Mouse (Mus musculus): ENCODE results near the gene Myom1.

The Myom1 gene

DNA sequence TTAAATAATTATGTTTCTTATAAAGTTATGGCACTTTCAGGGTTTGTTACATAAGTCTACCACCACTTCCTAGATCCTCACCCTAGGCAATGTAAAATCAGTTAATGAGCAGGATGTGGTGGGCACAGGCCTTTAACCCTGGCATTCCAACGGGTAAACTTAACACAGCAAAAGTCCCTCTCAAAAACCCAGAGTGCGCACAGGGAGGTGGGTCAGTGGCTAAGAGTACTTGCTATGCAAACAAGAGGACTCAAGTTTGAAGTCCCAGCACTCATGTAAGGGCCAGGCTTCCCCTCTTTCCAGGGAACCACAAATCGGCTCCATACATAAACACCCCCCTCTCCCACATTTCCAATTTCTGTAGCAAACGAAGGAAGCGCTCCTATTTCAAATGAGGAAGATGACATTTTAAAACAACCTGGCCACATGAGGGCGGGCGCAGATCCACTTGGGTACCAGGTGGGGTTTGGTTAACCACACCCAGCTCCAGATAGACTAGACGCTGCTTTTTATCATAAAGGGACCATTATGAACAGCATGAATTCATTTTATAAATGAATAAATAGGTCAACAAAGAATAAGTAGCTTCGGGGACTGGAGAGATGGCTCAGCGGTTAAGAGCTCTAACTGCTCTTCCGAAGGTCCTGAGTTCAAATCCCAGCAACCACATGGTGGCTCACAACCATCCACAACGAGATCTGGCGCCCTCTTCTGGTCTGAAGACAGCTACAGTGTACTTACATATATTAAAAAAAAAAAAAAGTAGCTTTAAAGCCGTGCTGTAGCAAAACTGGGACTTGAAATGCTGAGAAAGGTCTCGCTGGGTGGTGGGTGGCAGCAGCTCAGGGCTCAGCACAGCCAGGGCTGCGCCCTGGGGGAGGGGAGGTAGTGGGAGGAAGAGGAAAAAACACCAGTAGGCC is 10.5 kb upstream of the Myom1 start:
- peak; percentile 60 for DNase-seq

DNA sequence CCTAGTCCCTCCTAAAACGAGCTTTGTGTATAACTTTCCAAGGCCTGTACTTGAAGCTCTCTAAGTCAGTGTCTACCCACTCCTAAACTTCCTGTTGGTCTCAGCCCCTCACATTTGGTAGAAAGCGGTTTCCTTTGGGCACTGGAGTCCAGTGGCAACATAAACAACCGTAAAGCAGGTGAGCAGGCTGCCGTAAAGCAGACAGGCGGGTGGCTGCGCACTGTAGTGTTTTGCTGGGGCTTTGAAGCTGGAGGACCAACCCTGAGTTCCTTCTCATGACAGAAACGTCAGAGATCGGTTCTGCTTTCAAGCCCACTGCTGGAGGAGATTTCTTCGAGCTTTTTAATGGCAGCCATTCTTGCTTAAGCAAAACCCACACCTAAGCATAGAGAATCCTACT is 9.8 kb upstream of the Myom1 start:
- no peak for DNase-seq

DNA sequence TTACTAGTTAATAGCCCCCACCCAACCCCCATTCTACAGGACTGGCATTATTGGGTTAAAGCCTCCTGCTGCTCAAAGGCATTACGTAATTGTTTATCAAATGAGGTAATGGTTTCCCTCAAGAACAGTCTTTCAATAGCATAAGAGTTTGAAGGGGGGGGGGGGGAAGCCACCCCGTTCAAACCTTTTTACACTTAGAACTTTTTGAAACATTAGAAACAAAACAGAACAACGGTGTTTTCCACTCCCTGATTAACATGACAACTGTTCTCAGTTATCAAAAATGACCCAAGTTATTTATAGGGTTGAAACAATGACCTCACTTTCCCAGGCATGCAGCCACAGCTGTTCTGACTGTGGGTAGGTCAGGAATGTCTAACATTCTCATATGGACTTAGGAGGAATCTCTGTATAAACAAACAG is 9.0 kb upstream of the Myom1 start:
- DNase-seq: no peak

DNA sequence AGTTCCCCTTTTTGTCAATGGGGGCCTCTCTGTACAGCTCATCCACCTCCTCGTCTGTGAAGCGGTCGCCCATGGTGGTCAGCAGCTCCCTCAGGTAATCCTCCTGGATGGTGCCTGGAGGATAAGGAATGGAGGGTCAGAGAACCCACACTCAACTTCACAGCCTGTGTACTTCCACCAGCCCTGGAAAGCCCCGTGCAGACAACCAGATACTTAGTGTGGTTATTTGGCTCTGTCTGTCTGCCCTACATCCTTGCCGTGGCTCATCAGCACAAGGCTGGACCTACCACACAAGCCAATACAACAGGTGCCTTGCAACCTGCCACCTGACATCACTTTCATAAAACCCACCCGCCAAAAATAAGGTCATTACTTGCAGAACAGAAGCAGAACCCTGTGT is 7.8 kb upstream of the Myom1 start:
- no peak for DNase-seq

DNA sequence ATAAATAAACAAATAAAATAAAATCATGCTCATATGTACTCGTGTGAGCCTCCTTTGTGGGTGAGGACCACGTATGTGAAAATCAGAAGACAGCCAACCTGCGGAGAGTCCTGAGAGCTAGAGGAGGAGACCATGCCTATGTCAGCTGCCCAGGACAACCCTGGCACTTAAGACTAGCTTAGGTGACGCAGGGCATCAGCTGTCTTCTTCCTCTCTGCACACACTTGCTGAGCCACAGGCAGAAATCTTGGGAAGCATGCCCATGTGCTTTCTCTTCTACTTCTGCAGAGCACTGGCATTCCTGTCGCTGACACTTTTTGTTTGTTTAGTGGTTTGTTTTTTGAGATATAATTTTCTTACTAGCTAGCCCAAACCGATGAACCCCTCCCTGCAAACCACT is 6.9 kb upstream of the Myom1 start:
- no peak for DNase-seq

DNA sequence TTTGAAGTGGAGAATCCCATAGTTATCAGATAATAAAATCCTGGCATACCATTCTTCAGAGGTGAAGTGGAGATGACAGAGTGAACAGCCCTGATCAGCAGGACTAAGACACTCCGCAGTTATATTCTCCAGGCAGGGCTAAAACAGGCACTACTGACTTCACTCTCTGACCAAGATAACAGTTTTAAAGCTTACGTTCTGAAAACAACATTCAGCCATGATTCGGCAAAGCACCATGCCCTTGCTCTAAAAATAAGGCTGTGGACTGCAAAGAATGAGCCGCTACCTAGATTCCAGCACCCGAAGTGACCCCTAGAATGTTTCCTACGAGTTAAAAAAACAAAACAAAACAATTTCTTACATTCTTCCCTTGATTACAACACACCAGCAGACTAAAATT is 4.6 kb upstream of the Myom1 start:
- DNase-seq: no peak

DNA sequence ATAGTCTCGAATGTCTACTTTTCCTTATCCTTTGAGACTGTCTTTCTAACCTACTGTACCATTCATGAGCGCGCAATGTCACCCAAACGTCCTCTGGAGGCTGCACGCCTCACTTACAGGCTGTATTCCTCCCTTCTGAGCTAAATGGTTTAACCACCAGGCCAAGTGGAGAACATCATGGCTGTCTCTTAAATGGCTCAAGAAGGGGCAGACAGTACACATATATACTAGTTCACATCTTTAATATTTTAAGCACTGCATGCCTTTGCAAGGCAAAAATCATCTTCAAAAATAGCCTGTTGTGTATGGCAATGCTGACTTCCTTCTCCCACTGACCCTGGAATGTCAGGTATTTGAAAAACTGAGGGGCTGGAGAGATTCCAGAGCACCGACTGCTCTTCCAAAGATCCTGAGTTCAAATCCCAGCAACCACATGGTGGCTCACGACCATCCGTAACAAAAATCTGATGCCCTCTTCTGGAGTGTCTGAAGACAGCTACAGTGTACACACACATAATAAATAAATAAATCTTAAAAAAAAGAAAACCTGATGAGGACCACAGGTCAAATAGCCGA is 3.9 kb upstream of the Myom1 start:
- no peak for DNase-seq

DNA sequence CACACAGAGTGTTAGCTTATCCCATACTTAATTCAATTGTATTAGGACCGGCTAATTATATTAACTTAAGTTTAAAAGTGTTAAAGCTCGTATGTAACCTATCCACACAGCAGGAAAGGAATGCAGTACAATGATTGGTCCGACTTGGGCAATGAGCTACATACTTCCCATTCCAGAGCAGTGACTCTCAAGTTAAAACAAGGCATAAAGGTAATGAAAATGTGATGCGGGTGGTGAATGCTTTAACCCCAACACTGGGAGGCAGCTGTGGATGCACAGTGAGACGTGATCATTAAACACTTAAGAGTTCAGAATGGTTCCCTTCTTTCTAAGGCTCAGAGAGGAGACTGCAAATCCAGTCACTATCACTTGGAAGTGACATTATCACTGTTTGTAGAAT is 3.2 kb upstream of the Myom1 start:
- no peak for DNase-seq

DNA sequence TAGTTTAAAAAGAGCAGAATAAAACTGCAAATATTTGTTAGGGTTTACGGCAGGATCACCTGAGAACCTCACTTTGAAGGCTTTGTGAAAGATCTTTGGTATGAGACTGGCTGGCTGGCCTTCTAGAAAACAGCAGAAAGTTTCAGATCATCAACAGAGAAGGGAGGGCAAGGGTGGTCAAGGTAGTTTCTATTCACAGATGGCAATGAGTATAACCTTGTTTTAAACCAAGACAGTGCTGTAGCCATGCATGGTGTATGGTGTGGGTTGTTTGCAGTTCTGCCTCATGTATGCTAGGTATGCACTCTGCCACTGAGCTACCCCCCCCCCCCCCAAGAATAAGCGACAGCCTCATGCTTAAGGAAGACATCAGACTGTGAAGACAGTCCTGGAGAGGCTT is 2.2 kb upstream of the Myom1 start:
- DNase-seq: no peak

DNA sequence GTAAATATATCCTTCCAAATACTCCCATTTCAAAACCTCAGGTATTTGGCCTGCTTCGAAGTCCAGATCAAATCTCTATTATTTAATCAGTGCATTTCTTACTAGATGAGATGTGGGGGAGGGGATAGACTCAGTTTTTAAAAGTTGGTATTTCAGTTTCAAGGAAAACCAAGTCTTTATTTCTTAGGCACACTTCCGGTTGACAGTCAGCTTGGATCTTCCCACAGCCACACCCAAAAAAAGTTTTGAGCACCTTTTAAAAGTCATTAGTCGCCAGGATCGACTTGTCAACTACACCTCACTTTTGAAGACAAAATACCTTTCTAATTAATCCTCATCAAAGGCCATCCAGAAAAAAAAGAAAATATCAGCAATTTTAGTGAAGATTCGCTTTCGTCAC is 1.4 kb upstream of the Myom1 start:
- DNase-seq: no peak

DNA sequence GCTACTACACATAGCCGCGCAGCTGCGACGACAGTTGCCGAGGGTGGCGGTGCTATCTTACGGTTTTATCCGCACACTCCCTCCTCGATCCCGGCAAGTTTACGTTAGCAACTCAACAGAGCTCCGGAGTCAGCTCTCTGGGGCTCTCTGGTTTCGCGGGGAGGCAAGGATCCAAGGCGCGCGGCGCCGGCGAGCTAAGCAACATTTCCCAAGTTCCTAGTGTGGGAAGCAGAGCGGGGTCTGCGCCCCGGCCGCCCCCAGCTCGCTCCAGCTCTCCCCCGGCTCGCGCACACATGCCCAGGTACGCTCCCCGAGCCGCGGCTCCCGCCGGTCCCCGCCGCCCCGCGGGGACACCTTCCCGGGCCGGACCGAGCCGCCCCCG is 743 bp upstream of the Myom1 start:
- DNase-seq: peak; percentile 72

DNA sequence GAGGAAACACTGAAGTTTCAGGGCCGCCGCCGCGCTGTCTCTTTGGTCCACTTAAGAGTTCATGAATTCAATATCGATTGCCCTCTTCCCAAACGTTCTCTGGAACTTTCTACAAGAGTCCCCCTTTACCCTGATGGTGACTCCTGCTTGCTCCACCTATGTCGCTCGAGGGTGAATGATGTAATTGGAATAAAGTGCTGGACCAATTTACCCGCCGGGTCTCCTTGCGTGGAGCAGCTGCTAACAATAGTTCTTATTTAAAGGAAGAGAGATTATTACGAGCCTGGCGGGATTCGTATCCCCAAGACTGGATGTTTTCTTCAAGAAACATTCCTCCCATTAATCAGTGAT is 286 bp downstream of the Myom1 start, which contains the start of gene Myl12a:
Gene Myl12a, minus strand, starts transcription at position 135 of the 351 bp plus-strand sequence.
- DNase-seq: no peak

DNA sequence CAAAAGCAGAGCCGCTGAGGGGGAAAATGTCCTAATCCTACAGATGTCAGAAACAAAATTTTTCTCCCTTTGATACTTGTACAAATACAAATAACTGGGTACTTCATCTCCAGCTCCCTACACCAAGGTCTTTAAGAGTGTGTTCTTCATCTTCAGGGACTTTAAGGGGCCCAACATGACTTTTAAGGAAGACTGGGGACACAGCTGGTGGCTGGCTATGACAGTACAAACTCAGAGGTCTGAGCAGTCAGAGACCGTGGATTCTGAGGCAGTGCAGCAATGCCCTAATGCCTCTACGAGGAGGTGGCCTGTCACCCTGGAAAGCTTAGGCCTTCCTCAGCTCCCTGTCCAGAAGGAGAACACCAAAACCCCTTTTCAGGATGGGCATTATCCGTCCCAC is 679 bp downstream of the Myom1 start:
- DNase-seq: no peak

DNA sequence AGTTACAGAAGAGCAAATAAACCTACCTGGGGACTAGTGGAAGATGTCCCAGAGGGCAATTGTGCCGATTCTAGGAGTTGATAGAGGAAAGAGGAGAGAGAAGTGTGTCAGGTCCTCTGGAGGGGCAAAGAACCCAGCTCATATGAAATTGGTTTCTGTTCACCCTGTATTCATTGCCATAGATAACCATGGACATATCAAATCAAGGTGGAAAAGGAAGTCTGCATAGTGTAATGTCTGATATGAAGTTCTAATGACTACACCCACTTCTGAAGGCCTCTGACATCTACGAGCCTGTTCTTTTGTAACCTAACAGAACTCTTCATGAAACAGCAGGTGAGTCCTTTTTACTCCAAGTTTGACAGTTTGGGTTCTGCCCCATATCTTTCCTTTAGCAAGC is 1.3 kb downstream of the Myom1 start:
- no peak for DNase-seq

DNA sequence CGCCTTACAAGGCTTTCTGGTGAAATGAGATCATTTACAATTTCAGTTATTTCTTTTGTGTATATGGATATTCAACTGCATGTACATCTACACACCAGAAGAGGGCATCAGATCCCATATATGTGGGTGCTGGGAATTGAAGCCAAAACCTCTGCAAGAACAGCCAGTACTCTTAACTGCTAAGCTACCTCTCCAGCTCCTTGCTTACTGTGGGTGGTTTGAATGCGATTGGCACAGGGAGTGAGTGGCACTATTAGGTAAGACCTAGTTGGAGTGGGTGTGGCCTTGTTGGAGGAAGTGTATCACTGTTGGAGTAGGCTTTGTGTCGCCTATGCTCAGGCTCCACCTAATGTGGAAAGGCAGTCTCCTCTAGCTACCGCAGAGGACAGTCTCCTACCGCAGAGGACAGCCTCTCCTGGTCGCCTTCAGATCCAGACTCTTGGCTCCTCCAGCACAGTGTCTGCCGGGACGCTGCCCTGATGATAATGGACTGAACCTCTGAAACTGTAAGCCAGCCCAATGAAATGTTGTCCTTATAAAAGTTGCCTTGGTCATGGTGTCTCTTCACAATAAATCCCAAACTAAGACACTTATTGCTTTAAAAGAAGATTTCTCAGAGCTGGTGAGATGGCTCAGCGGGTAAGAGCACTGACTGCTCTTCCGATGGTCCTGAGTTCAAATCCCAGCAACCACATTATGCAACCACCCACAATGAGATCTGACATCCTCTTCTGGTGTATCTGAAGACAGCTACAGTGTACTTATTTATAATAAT is 1.9 kb downstream of the Myom1 start:
- DNase-seq: no peak

DNA sequence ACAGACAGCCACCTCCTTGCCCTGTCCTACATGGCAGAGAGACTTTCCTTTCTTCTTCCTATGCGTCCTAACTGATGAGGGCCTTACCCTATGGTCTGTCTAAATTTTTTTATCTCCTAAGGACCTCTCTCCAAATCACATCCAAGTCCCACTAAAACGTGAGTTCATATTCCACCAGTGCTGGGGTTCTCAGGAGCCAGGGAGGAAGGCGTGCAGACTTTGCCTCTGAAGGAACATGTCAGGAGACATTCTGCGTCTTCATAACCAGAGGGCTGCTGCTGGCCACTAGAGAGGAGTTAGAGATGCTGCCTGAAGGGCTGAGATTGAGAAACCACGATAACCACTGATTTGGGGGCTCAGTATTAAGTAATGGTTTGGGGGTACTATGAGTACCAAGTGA is 4.5 kb downstream of the Myom1 start:
- DNase-seq: no peak

DNA sequence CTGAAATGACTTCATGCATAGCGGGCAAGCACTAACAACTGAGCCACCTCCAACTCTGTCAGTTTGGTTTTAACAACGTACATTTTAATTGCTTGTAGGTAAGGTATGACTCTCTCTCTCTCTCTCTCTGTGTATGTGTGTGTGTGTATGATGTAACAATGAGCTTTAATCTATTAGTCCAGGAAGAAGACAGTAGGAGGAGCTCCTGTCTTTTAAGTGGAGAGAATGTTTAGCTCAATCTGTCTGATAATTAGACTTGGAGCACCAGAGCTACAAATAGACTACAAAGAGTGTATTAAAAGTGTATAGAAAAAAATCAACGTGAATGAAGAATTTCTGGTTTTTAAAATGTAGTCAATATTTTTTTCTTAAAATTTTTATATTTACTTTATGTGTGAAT is 6.2 kb downstream of the Myom1 start:
- no peak for DNase-seq

DNA sequence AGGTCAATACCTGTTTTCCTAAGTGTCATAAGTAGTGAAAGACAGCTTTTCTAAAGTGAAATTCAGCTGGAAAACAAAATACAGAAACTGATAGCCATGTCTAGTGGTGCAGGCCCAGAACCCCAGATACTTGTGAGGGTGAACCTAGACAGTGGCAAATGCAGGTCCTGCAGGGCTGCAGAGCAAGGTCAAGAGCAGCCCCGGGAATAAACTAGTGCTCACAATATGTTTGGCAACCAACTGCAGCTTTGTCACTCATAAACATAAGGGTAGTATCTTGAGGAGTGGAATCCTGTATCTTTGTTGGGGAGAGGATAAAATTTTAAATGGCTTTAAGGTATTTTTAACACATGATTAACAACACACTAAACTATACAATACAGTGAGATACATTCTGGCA is 7.3 kb downstream of the Myom1 start:
- no peak for DNase-seq

DNA sequence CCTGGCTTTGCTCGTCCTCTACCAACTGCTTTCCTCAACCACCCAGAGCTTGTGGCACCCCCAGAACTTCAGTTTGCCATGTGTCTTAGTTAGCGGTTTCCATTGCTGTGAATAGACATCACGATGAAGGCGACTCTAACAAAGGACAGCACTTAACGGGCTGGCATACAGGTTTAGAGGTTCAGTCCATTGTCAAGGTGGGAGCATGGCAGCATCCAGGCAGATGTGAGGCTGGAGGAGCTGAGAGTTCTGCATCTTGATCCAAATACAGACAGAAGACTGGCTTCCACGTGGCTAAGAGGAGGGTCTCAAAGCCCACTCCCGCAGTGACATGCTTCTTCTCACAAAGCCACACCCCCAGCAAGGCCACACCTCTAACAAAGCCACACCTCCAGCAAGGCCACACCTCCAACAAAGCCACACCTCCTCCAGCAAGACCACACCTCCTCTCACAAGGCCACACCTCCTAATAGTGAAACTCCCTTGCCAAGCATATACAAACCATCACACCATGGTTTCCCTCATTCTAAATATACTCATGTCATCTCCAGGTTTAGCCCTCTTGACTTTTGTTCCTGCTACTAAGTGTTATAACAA is 8.3 kb downstream of the Myom1 start:
- no peak for DNase-seq

DNA sequence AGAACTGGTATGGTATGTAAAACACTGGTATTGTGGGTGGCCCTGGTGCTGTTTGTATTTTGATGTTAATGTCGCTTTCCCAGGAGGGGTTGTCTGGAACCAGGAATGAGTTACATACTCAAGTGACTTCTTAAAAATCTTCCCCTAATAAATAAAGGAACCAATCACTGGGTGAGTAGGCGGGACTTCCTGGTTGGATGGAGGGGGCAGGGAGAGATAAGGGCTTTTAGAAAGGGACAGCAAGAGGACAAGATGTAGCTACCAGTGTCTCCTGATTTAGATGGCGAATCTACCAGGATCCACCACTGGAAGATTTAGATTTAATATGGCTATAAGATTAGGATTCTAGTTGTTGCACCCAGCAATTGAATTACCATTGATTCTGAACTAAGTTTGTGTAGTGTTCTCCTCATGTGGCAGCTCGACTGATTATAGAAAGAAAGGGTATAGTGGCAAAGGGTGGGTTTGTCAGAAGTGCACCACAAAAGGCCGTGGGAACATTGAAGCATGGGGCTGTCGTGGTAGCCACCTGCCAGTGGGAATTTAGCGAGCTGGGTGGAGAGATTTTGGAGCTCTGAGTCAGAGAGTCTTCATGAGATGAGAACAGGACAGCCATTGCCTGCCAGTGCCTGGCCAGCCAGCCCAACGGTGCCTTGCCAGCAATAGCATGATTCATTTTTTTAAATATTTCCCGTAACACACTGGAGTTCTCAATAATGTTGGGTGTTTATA is 9.7 kb downstream of the Myom1 start:
- no peak for DNase-seq

DNA sequence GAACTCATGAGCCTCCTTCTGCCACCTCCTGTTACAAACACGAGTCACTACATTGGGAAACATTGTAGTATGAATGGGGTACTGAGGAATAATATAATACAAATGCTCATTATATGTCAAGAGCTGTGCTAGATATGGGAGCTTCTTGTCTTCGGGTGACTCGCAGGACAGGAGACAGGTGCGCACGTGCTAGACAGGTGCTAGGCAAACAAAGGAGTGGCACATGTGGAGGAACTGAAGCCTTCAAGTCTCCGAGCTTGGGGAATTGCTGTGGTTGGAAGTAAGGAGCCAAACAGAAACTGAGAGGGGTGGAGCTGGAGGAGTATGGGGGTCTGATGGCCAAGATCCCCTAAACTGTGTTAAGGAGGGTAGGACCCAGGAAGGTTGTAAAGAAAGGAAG is 10.7 kb downstream of the Myom1 start:
- no peak for DNase-seq

DNA sequence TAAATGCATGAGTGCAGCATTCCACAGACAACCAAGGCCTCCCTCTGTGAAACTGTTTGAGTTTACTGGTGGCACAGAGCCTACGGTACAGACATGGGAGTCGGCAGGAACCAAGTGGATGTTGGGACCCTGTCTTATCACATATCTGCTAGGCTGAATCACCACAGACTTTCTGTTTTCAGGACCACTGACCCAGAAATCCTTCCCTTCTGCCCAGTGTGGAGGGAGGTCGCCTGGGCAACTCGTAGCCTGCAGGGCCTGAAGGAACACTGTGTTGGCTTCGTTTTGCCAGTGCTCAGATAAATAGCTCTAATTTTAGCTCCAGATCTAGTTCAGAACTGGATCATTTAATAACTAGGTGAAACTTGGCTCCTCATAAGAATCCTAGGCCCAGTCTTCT is 12.5 kb downstream of the Myom1 start:
- DNase-seq: no peak

DNA sequence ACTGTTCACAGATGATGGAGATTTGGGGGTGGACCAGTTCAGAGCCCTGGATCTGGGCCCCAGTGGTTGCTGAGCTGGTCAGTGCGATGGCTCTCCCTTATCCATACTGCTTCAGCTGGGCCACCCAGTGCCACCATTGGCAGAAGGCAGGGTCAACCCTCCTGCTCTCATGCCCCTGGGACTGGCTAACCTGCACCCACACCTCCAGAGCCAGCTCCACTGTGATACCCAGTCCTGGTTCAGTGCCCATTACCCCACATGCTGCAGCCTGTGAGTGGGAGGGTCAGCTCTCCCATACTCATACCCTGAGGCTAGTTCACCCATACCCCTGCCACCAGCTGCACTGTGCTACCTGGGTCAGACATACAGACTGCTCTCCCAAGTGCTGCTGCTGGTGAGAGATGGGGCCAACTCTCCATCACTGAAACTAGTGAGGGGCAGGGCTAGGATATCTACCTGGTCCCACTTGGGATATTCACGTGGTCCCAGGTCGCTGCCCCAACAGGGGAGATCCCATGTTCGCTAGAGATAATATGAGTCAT is 15.1 kb downstream of the Myom1 start:
- DNase-seq: no peak
